In the genomic region with DNA sequence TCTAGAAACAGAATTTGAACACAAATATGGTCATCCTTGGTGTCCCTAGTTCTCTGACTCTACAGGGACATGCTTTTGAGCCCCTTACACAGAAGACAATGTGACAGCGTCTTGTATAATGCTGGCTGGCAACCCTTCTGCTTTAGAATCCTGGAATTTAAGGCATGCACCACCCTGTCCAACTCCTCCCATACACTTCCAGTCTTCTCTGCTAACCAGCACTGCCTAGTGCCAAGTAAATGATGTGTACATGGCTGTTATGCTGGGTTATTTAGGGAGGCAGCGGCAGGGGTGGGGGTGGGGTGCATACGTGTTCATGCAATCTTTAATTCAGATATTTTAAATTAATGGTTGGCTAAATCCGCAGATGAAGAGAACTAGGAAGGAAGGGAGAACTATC, we compare ENCODE assay signal across 11 mouse cellular contexts.
"Had no signal": no experiment of that assay in that cellular context is flagged by ENCODE, and none has a peak within 500 bp of the region (broad histone marks: within the 10 kb centered on the region; RNA-seq: fewer than 3 reads in every experiment).

No protein-coding gene starts in this region.

- DNase-seq: kidney, postnatal 10 days; kidney, postnatal 4 days; lung, adult 18-20 months; lung, postnatal 14 days; right cerebral cortex, postnatal 14 days; thymus, postnatal 36 days had no signal

- H3K9ac ChIP-seq: limb, embryonic 13.5 days; liver, embryonic 14.5 days; midbrain, embryonic 12.5 days had no signal

- H3K36me3 ChIP-seq: limb, embryonic 13.5 days; midbrain, embryonic 12.5 days had no signal

- H3K4me1 ChIP-seq: midbrain, embryonic 12.5 days had no signal

- H3K4me2 ChIP-seq: limb, embryonic 13.5 days; midbrain, embryonic 12.5 days had no signal

- H3K4me3 ChIP-seq: layer of hippocampus, adult 2 months; limb, embryonic 13.5 days; midbrain, embryonic 12.5 days had no signal

- H3K9me3 ChIP-seq: limb, embryonic 13.5 days; midbrain, embryonic 12.5 days had no signal

- H3K27me3 ChIP-seq: limb, embryonic 13.5 days; midbrain, embryonic 12.5 days had no signal

- ATAC-seq: midbrain, embryonic 16.5 days had no signal

- H3K27ac ChIP-seq: layer of hippocampus, adult 2 months; limb, embryonic 13.5 days; liver, embryonic 14.5 days; midbrain, embryonic 12.5 days had no signal
